Mouse (Mus musculus) intestine, embryonic 14.5 days (tissue): Measurements from ENCODE around the gene Tspan3. TPM values are rescaled to one million over a fixed set of nuclear protein-coding genes. Genes with fewer than 3 reads are reported as not detected.

Experiments
- ATAC-seq: fragments of 200-750 bp; cut with Nextera tagmentation; replicated peaks from 2 replicates; pipeline ENCODE4 v1.8.0; 2017; ENCODE audit warnings: low read depth, moderate number of reproducible peaks, moderate TSS enrichment, moderate library complexity; ENCODE audit not compliant: low FRiP score, low TSS enrichment
- DNase-seq: peaks from one replicate; pipeline ENCODE4 v3.0.0-alpha.2; 2018; ENCODE audit warnings: low spot score
- H3K27ac ChIP-seq: fragments of 300-500 bp; sonication (generic); 2 replicates; pipeline ENCODE4 v1.5.1; 2014; ENCODE audit warnings: low read depth, mild to moderate bottlenecking, control low read depth
- H3K27me3 ChIP-seq: fragments of 300-500 bp; sonication (generic); replicated peaks from 2 replicates; pipeline ENCODE4 v1.6.1; 2014; ENCODE audit warnings: low read length, control low read depth; ENCODE audit not compliant: control insufficient read depth, insufficient read depth
- H3K36me3 ChIP-seq: fragments of 300-500 bp; sonication (generic); 2 replicates; pipeline ENCODE4 v1.6.1; 2014; ENCODE audit warnings: low read length, control low read depth; ENCODE audit not compliant: control insufficient read depth, insufficient read depth
- H3K4me1 ChIP-seq: fragments of 300-500 bp; sonication (generic); replicated peaks from 2 replicates; pipeline ENCODE4 v1.6.1; 2014; ENCODE audit warnings: low read length, control low read depth, mixed read lengths; ENCODE audit not compliant: control insufficient read depth, insufficient read depth
- H3K4me2 ChIP-seq: fragments of 300-500 bp; sonication (generic); 2 replicates; pipeline ENCODE4 v1.6.1; 2014; ENCODE audit warnings: low read length
- H3K4me3 ChIP-seq: fragments of 300-500 bp; sonication (generic); 2 replicates; pipeline ENCODE4 v1.5.1; 2014; ENCODE audit warnings: low read depth, low read length, control low read depth, mixed read lengths
- H3K9ac ChIP-seq: fragments of 300-500 bp; sonication (generic); 2 replicates; pipeline ENCODE4 v1.6.1; 2014; ENCODE audit warnings: mild to moderate bottlenecking, low read length
- H3K9me3 ChIP-seq: fragments of 300-500 bp; sonication (generic); 2 replicates; pipeline ENCODE4 v1.6.1; 2016; ENCODE audit warnings: low read length, control low read depth; ENCODE audit not compliant: control insufficient read depth
- WGBS: fragments of 180-500 bp; shearing (Covaris S2); extraction: QIAGEN DNeasy Blood & Tissue Kit; methylation state at CpG from one replicate; pipeline ENCODE4 v1.1.7; 2014; 5-methylcytosine and 5-hydroxymethylcytosine counted together
- polyA plus RNA-seq: library from polyadenylated mRNA; unstranded; fragments of >200 nt; fragmentation: Nextera tagmentation; extraction: Ambion mirVana; gene quantifications from 2 replicates; pipeline ENCODE4 v1.2.1, GENCODE M21; 2014

Tspan3 gene
- polyA plus RNA-seq, 1 experiment from 2014 or later: 477 TPM

DNA sequence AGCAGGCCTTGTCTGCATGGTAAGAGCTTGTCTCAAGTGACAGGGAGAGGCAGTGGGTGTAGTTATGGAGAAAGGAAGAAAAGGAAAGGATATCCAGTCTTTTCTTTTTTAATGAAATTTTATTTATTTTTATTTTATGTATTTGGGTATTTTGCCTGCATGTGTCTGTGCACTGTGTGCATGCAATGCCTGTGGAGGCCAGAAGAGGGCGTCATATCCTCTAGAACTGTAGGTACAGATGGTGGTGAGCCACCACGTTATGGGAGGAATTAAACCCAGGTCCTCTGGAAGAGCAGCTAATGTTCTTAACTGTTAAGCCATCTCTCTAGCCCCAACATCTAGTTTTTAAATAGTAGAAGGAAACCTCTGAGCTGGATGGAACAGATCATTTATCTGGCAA is 73.2 kb downstream of the Tspan3 start:
- no peak overlapping the region for H3K27ac ChIP-seq
- H3K4me3 ChIP-seq: no peak overlapping the region
- peaks cover 11% of the 10 kb centered on the region for H3K4me1 ChIP-seq
- H3K9me3 ChIP-seq: no peaks in the 10 kb centered on the region
- no peaks in the 10 kb centered on the region for H3K27me3 ChIP-seq
- no peak overlapping the region for H3K4me2 ChIP-seq
- no peak overlapping the region for H3K9ac ChIP-seq
- no peaks in the 10 kb centered on the region for H3K36me3 ChIP-seq
- ATAC-seq (no peak), DNase-seq (no peak)
- WGBS: 58% methylated on average over 2 of the region's 2 CpGs

GRCm38 (mm10) chr9:56090546-56091225 is 74.6 kb downstream of the Tspan3 start:
- Histone ChIP-seq H3K4me2 (peak overlapping the region; percentile 22), H3K36me3 (no peaks in the 10 kb centered on the region), H3K27me3 (no peaks in the 10 kb centered on the region), H3K9me3 (no peaks in the 10 kb centered on the region), H3K9ac (no peak overlapping the region), H3K27ac (peak overlapping the region; percentile 70; the same call in 1 of the 2 replicates), H3K4me1 (peaks cover 11% of the 10 kb centered on the region), H3K4me3 (no peak overlapping the region)
- ATAC-seq (0 out of 2 replicates have a peak, but pooled peaks have one; percentile 3), DNase-seq (no peak)
- WGBS: 67% methylated on average over 5 of the region's 5 CpGs

GRCm38 (mm10) chr9:56089778-56090520 is 75.3 kb downstream of the Tspan3 start, which contains the start of gene Pstpip1:
Gene Pstpip1, plus strand, starts transcription at chr9:56089962.
- Histone ChIP-seq H3K4me1 (peaks cover 11% of the 10 kb centered on the region), H3K4me3 (no peak within 1 kb of the TSS), H3K27ac (peak within 1 kb of the TSS; percentile 70), H3K27me3 (no peaks in the 10 kb centered on the region), H3K36me3 (no peaks in the 10 kb centered on the region), H3K9ac (no peak within 1 kb of the TSS), H3K9me3 (no peaks in the 10 kb centered on the region), H3K4me2 (peak within 1 kb of the TSS; percentile 22)
- 20% methylated on average over 22 of the region's 22 CpGs for WGBS
- DNase-seq (peak; percentile 77), ATAC-seq (peak; percentile 70)

DNA sequence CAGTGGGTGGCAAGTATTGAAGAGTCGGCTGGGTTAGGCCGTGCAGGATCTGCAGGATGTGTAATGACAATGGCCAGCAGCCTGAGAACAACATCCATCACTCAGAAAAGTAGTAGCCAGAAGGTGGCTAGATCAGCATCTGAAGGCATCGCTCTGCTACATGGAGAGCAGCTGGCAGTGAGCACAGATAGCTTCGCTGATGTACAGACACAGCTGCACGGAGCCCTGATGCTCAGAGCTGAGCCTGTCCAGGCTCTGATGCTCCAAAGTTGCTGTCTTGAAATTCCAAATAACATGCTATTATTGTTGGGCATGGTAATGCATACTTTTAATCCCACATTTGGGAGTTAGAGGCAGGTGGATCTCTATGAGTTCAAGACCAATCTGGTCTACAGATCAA is 78.8 kb downstream of the Tspan3 start:
- no peaks in the 10 kb centered on the region for H3K9me3 ChIP-seq
- no peak overlapping the region for H3K4me2 ChIP-seq
- ATAC-seq: no peak
- peaks cover 11% of the 10 kb centered on the region for H3K4me1 ChIP-seq
- 71% methylated on average over 5 of the region's 5 CpGs for WGBS
- H3K27me3 ChIP-seq: no peaks in the 10 kb centered on the region
- H3K9ac ChIP-seq: no peak overlapping the region
- no peak for DNase-seq
- H3K36me3 ChIP-seq: no peaks in the 10 kb centered on the region
- no peak overlapping the region for H3K4me3 ChIP-seq
- no peak overlapping the region for H3K27ac ChIP-seq

Other genes starting within 250 kb of the Tspan3 start
- gene Scaper, start 227.4 kb downstream of the Tspan3 start, polyA plus RNA-seq: 9.4 and 10.0 TPM in 2 replicates
- not detected in 2 replicates for gene 4930563M21Rik, start 154.9 kb downstream of the Tspan3 start, polyA plus RNA-seq
- 196 and 220 TPM in 2 replicates for gene Rcn2, start 123.6 kb downstream of the Tspan3 start, polyA plus RNA-seq
- gene Pstpip1, start 75.5 kb downstream of the Tspan3 start, polyA plus RNA-seq: 0.88 and 1.3 TPM in 2 replicates